In the genomic region with DNA sequence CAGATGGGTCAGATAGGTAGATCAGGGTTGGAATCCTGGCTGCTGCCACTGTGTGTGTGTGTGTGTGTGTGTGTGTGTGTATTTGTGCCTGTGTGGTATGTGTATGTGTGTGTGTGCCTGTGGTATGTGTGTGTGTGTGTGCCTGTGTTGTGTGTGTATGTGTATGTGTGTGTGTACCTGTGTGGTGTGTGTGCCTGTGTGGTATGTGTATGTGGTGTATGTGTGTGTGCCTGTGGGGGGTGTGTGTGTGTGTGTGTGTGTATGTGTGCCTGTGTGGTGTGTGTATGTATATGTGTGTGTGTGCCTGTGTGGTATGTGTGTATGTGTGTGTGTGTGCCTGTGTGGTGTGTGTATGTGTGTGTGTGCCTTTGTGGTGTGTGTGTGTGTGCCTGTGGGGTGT, we compare ENCODE assay signal across 34 mouse cellular contexts. TPM values are rescaled to one million over a fixed set of nuclear protein-coding genes. Genes with fewer than 3 reads are reported as not detected.
"Had no signal": no experiment of that assay in that cellular context is flagged by ENCODE, and none has a peak within 500 bp of the region (broad histone marks: within the 10 kb centered on the region; RNA-seq: fewer than 3 reads in every experiment).

No protein-coding gene starts in this region.

- H3K4me3 ChIP-seq: heart, embryonic 10.5 days; heart, embryonic 13.5 days; heart, embryonic 15.5 days; hindbrain, embryonic 10.5 days; hindbrain, embryonic 12.5 days; hindbrain, embryonic 13.5 days; hindbrain, embryonic 15.5 days; intestine, embryonic 15.5 days; kidney, embryonic 15.5 days; layer of hippocampus, adult 2 months; left cerebral cortex, adult 2 months had no signal

- H3K4me2 ChIP-seq: heart, embryonic 11.5 days; heart, embryonic 13.5 days; heart, embryonic 15.5 days; hindbrain, embryonic 12.5 days; hindbrain, embryonic 13.5 days; hindbrain, embryonic 14.5 days; hindbrain, embryonic 15.5 days; intestine, embryonic 15.5 days; kidney, embryonic 15.5 days had no signal

- DNase-seq: heart, postnatal 14 days; heart, postnatal 36 days; heart, postnatal 4 days; kidney, adult 11 months; kidney, adult 18-20 months; kidney, adult 2 months; kidney, adult 8-10 months; kidney, adult 9 months; kidney, postnatal 10 days; kidney, postnatal 14 days; kidney, postnatal 25 days; kidney, postnatal 36 days; kidney, postnatal 4 days; layer of hippocampus, adult 9-11 months; layer of hippocampus, postnatal 36 days had no signal

- ATAC-seq: hindbrain, embryonic 16.5 days; inflammation-experienced regulatory T-cells, adult 6 months; intestine, embryonic 15.5 days; intestine, embryonic 16.5 days; intestine, postnatal 0 days had no signal

- H3K9me3 ChIP-seq: heart, embryonic 10.5 days; heart, embryonic 13.5 days; heart, embryonic 15.5 days; hindbrain, embryonic 10.5 days; hindbrain, embryonic 12.5 days; hindbrain, embryonic 13.5 days; hindbrain, embryonic 15.5 days; intestine, embryonic 15.5 days; kidney, embryonic 15.5 days had no signal

- H3K9ac ChIP-seq: heart, embryonic 13.5 days; heart, embryonic 15.5 days; hindbrain, embryonic 12.5 days; hindbrain, embryonic 13.5 days; hindbrain, embryonic 14.5 days; hindbrain, embryonic 15.5 days; intestine, embryonic 15.5 days; kidney, embryonic 15.5 days had no signal

- H3K27ac ChIP-seq: heart, embryonic 10.5 days; heart, embryonic 13.5 days; heart, embryonic 15.5 days; hindbrain, embryonic 10.5 days; hindbrain, embryonic 12.5 days; hindbrain, embryonic 13.5 days; hindbrain, embryonic 14.5 days; hindbrain, embryonic 15.5 days; intestine, embryonic 15.5 days; kidney, embryonic 15.5 days; kidney, postnatal 0 days; layer of hippocampus, adult 2 months; left cerebral cortex, adult 2 months had no signal

- H3K4me1 ChIP-seq: hindbrain, embryonic 15.5 days had no signal

- H3K36me3 ChIP-seq: heart, embryonic 10.5 days; heart, embryonic 13.5 days; heart, embryonic 15.5 days; hindbrain, embryonic 10.5 days; hindbrain, embryonic 12.5 days; hindbrain, embryonic 13.5 days; hindbrain, embryonic 15.5 days; intestine, embryonic 15.5 days; kidney, embryonic 15.5 days had no signal

RNA-seq across cellular contexts. Expression of a gene that starts 6.4 kb away (rescaled TPM):
- polyA plus RNA-seq: intestine, embryonic 15.5 days; intestine, postnatal 0 days; kidney, embryonic 15.5 days; kidney, postnatal 0 days; large intestine, adult 2 months had no signal
